Mouse (Mus musculus) lung, adult 18-20 months (tissue): ENCODE measurements around the gene Specc1.

Experiments used
- DNase-seq, 2 experiments: peaks; one replicate each; pipeline ENCODE4 v3.0.0; 2022; ENCODE audit warnings: mixed read lengths in 2 of 2

The Specc1 gene

GRCm38 (mm10) chr11:61970901-61971300 is 14.3 kb downstream of the Specc1 start:
- DNase-seq = no peak

GRCm38 (mm10) chr11:61971441-61972221 is 15.1 kb downstream of the Specc1 start:
- DNase-seq = no peak

- DNase-seq = no peak
These were observed 17.6 kb downstream of the Specc1 start for GRCm38 (mm10) chr11:61974106-61974707.

- no peak for DNase-seq
These were observed 19.2 kb downstream of the Specc1 start for GRCm38 (mm10) chr11:61975783-61976182.

- DNase-seq = no peak
These were observed 24.7 kb downstream of the Specc1 start for GRCm38 (mm10) chr11:61981285-61981684.

- no peak for DNase-seq
These were observed 26.3 kb downstream of the Specc1 start for GRCm38 (mm10) chr11:61982828-61983227.

GRCm38 (mm10) chr11:61986939-61987338 is 30.4 kb downstream of the Specc1 start:
- DNase-seq = no peak

GRCm38 (mm10) chr11:61989647-61990046 is 33.1 kb downstream of the Specc1 start:
- DNase-seq = peak in 1 of 2 experiments; percentile 49

- no peak for DNase-seq
These were observed 35.0 kb downstream of the Specc1 start for GRCm38 (mm10) chr11:61991576-61991975.

GRCm38 (mm10) chr11:61992671-61993285 is 36.2 kb downstream of the Specc1 start:
- DNase-seq = no peak

- no peak for DNase-seq
These were observed 42.9 kb downstream of the Specc1 start for GRCm38 (mm10) chr11:61999501-61999900.

- no peak for DNase-seq
These were observed 43.5 kb downstream of the Specc1 start for GRCm38 (mm10) chr11:62000099-62000498.

- no peak for DNase-seq
These were observed 45.4 kb downstream of the Specc1 start for GRCm38 (mm10) chr11:62001977-62002376.

GRCm38 (mm10) chr11:62004881-62005240 is 48.3 kb downstream of the Specc1 start:
- DNase-seq = no peak

- DNase-seq = peak; percentile 44 to 55
These were observed 48.8 kb downstream of the Specc1 start for GRCm38 (mm10) chr11:62005241-62005910.

- DNase-seq = no peak
These were observed 49.3 kb downstream of the Specc1 start for GRCm38 (mm10) chr11:62005911-62006260.

- no peak for DNase-seq
These were observed 50.1 kb downstream of the Specc1 start for GRCm38 (mm10) chr11:62006680-62007079.

GRCm38 (mm10) chr11:62007984-62008383 is 51.4 kb downstream of the Specc1 start:
- DNase-seq = no peak

GRCm38 (mm10) chr11:62010625-62011231 is 54.2 kb downstream of the Specc1 start:
- no peak for DNase-seq

GRCm38 (mm10) chr11:62012039-62012438 is 55.5 kb downstream of the Specc1 start:
- no peak for DNase-seq

- DNase-seq = no peak
These were observed 56.9 kb downstream of the Specc1 start for GRCm38 (mm10) chr11:62013449-62013848.

- DNase-seq = no peak
These were observed 58.6 kb downstream of the Specc1 start for GRCm38 (mm10) chr11:62015071-62015654.

- DNase-seq = no peak
These were observed 60.4 kb downstream of the Specc1 start for GRCm38 (mm10) chr11:62016985-62017384.
